Mouse (Mus musculus) hindbrain, embryonic 14.5 days (tissue): ENCODE results near the gene Lzts2. TPM values are rescaled to one million over a fixed set of nuclear protein-coding genes. Genes with fewer than 3 reads are reported as not detected.

Experiments used
- ATAC-seq: fragments of 200-750 bp; cut with Nextera tagmentation; 2 replicates; pipeline ENCODE4 v1.8.0; 2017; ENCODE audit warnings: moderate number of reproducible peaks, mild to moderate bottlenecking, moderate TSS enrichment, moderate library complexity; ENCODE audit not compliant: low FRiP score
- DNase-seq: peaks from one replicate; pipeline ENCODE4 v3.0.0-alpha.2; 2015; ENCODE audit warnings: low spot score
- H3K27ac ChIP-seq: fragments of 300-500 bp; sonication (generic); 2 replicates; pipeline ENCODE4 v1.5.1; 2014; ENCODE audit warnings: mild to moderate bottlenecking, moderate library complexity
- H3K27me3 ChIP-seq: fragments of 300-500 bp; sonication (generic); 2 replicates; pipeline ENCODE4 v1.6.1; 2014; ENCODE audit warnings: mild to moderate bottlenecking, low read length, mixed read lengths; ENCODE audit not compliant: control insufficient read depth, insufficient read depth
- H3K36me3 ChIP-seq: fragments of 300-500 bp; sonication (generic); replicated peaks from 2 replicates; pipeline ENCODE4 v1.6.1; 2014; ENCODE audit not compliant: control insufficient read depth, insufficient read depth
- H3K4me1 ChIP-seq: fragments of 300-500 bp; sonication (generic); replicated peaks from 2 replicates; pipeline ENCODE4 v1.6.1; 2014; ENCODE audit warnings: antibody characterized with exemption, low read length, mixed read lengths; ENCODE audit not compliant: control insufficient read depth, insufficient read depth
- H3K4me2 ChIP-seq: fragments of 300-500 bp; sonication (generic); replicated peaks from 2 replicates; pipeline ENCODE4 v1.6.1; 2014; ENCODE audit warnings: mild to moderate bottlenecking, moderate library complexity
- H3K4me3 ChIP-seq: fragments of 300-500 bp; sonication (generic); replicated peaks from 2 replicates; pipeline ENCODE4 v1.5.1; 2014; ENCODE audit warnings: mild to moderate bottlenecking, low read length
- H3K9ac ChIP-seq: fragments of 300-500 bp; sonication (generic); 2 replicates; pipeline ENCODE4 v1.6.1; 2014
- H3K9me3 ChIP-seq: fragments of 300-500 bp; sonication (generic); 2 replicates; pipeline ENCODE4 v1.6.1; 2016; ENCODE audit warnings: low read length; ENCODE audit not compliant: control insufficient read depth
- WGBS: fragments of 180-500 bp; shearing (Covaris S2); extraction: QIAGEN DNeasy Blood & Tissue Kit; methylation state at CpG from one replicate; pipeline ENCODE4 v1.1.7; 2014; 5-methylcytosine and 5-hydroxymethylcytosine counted together
- polyA plus RNA-seq: library from polyadenylated mRNA; unstranded; fragments of >200 nt; fragmentation: Nextera tagmentation; extraction: Ambion mirVana; gene quantifications from 2 replicates; pipeline ENCODE4 v1.2.1, GENCODE M21; 2014

The Lzts2 gene
- polyA plus RNA-seq, 1 experiment from 2014 or later = 18.8 TPM

- H3K4me1 ChIP-seq = peaks cover 14% of the 10 kb centered on the region
- H3K9ac ChIP-seq = no peak overlapping the region
- H3K27ac ChIP-seq = no peak overlapping the region
- ATAC-seq (no peak), DNase-seq (no peak)
- H3K9me3 ChIP-seq = no peaks in the 10 kb centered on the region
- no peak overlapping the region for H3K4me2 ChIP-seq
- 69% methylated on average over 5 of the region's 5 CpGs for WGBS
- peaks cover 22% of the 10 kb centered on the region for H3K36me3 ChIP-seq
- no peaks in the 10 kb centered on the region for H3K27me3 ChIP-seq
- H3K4me3 ChIP-seq = no peak overlapping the region
These were observed 28.8 kb upstream of the Lzts2 start for GRCm38 (mm10) chr19:44985159-44985988.

GRCm38 (mm10) chr19:44987004-44987403 lies 27.2 kb upstream of the Lzts2 start:
- no peak for DNase-seq
- Histone ChIP-seq H3K4me2 (no peak overlapping the region), H3K9me3 (no peaks in the 10 kb centered on the region), H3K4me3 (no peak overlapping the region), H3K27ac (no peak overlapping the region), H3K36me3 (peaks cover 9% of the 10 kb centered on the region), H3K9ac (no peak overlapping the region), H3K4me1 (peaks cover 29% of the 10 kb centered on the region), H3K27me3 (no peaks in the 10 kb centered on the region)
- WGBS = 68% methylated on average over 6 of the region's 6 CpGs
- no peak for ATAC-seq

- ATAC-seq = no peak
- DNase-seq = no peak
- 65% methylated on average over 6 of the region's 6 CpGs for WGBS
- H3K27ac ChIP-seq = peak overlapping the region; percentile 72; the same call in 1 of the 2 replicates
- 0 out of 2 replicates have a peak overlapping the region, but pooled peaks have one; percentile 80 for H3K4me2 ChIP-seq
- no peaks in the 10 kb centered on the region for H3K9me3 ChIP-seq
- H3K9ac ChIP-seq = no peak overlapping the region; the same call in 1 of the 2 replicates
- H3K36me3 ChIP-seq = peaks cover 12% of the 10 kb centered on the region; the same call in 1 of the 2 replicates
- H3K27me3 ChIP-seq = no peaks in the 10 kb centered on the region
- peaks cover 29% of the 10 kb centered on the region for H3K4me1 ChIP-seq
- no peak overlapping the region for H3K4me3 ChIP-seq
These were observed 26.4 kb upstream of the Lzts2 start for GRCm38 (mm10) chr19:44987851-44988250.

GRCm38 (mm10) chr19:44988321-44988720 lies 25.9 kb upstream of the Lzts2 start:
- WGBS = 28% methylated on average over 9 of the region's 9 CpGs
- Histone ChIP-seq H3K4me1 (peaks cover 29% of the 10 kb centered on the region), H3K27me3 (no peaks in the 10 kb centered on the region), H3K4me2 (peak overlapping the region; percentile 80), H3K9me3 (no peaks in the 10 kb centered on the region), H3K36me3 (peaks cover 15% of the 10 kb centered on the region), H3K9ac (peak overlapping the region; percentile 87), H3K4me3 (peak overlapping the region; percentile 77), H3K27ac (peak overlapping the region; percentile 72)
- DNase-seq (no peak), ATAC-seq (no peak)

- Histone ChIP-seq H3K4me3 (peak within 1 kb of the TSS; percentile 77), H3K36me3 (peaks cover 21% of the 10 kb centered on the region), H3K27ac (peak within 1 kb of the TSS; percentile 72), H3K27me3 (no peaks in the 10 kb centered on the region), H3K9ac (peak within 1 kb of the TSS; percentile 87), H3K9me3 (no peaks in the 10 kb centered on the region), H3K4me1 (peaks cover 29% of the 10 kb centered on the region), H3K4me2 (peak within 1 kb of the TSS; percentile 80)
- under 1% methylated on average over 44 of the region's 58 CpGs for WGBS
- DNase-seq (peak; percentile 73), ATAC-seq (peak; percentile 85)
These were observed 25.2 kb upstream of the Lzts2 start, which contains the start of gene Sema4g for GRCm38 (mm10) chr19:44988831-44989566. TSS of gene Sema4g (plus strand) at chr19:44989101.

- Histone ChIP-seq H3K27ac (peak overlapping the region; percentile 72), H3K4me3 (peak overlapping the region; percentile 77), H3K36me3 (peaks cover 29% of the 10 kb centered on the region), H3K4me1 (peaks cover 29% of the 10 kb centered on the region), H3K4me2 (peak overlapping the region; percentile 80), H3K9ac (peak overlapping the region; percentile 87), H3K9me3 (no peaks in the 10 kb centered on the region), H3K27me3 (no peaks in the 10 kb centered on the region)
- ATAC-seq = peak; percentile 22
- 3% methylated on average over 22 of the region's 22 CpGs for WGBS
- no peak for DNase-seq
These were observed 24.4 kb upstream of the Lzts2 start for GRCm38 (mm10) chr19:44989567-44990495.

GRCm38 (mm10) chr19:44991031-44991430 lies 23.2 kb upstream of the Lzts2 start:
- DNase-seq = no peak

GRCm38 (mm10) chr19:44992246-44992645 lies 22.0 kb upstream of the Lzts2 start:
- Histone ChIP-seq H3K4me1 (peaks cover 29% of the 10 kb centered on the region), H3K27ac (no peak overlapping the region), H3K36me3 (peaks cover 47% of the 10 kb centered on the region), H3K4me3 (no peak overlapping the region), H3K9ac (peak overlapping the region; percentile 38; the same call in 1 of the 2 replicates), H3K9me3 (no peaks in the 10 kb centered on the region), H3K27me3 (no peaks in the 10 kb centered on the region), H3K4me2 (no peak overlapping the region; the same call in 1 of the 2 replicates)
- ATAC-seq (no peak), DNase-seq (no peak)
- 49% methylated on average over 7 of the region's 7 CpGs for WGBS

More at GRCm38 (mm10) chr19:44991031-44991430, 23.2 kb upstream of the Lzts2 start:
- H3K9ac ChIP-seq = peak overlapping the region; percentile 87
- peaks cover 35% of the 10 kb centered on the region for H3K36me3 ChIP-seq
- ATAC-seq = no peak
- no peaks in the 10 kb centered on the region for H3K9me3 ChIP-seq
- peak overlapping the region; percentile 77; the same call in 1 of the 2 replicates for H3K4me3 ChIP-seq
- H3K4me1 ChIP-seq = peaks cover 29% of the 10 kb centered on the region
- H3K4me2 ChIP-seq = peak overlapping the region; percentile 80
- H3K27ac ChIP-seq = no peak overlapping the region
- WGBS = 81% methylated on average over 8 of the region's 8 CpGs
- H3K27me3 ChIP-seq = no peaks in the 10 kb centered on the region
